9 mouse cellular contexts compared by ENCODE assay signal in genomic region chr19:57112816-57113406, GRCm38 (mm10).
DNase-seq lines count a peak whose midpoint lies in the region; ATAC-seq and TF ChIP-seq lines count a peak whose summit lies in the region.
"Had no signal": no experiment of that assay in that cellular context is flagged by ENCODE, and none has a peak within 500 bp of the region (broad histone marks: within the 10 kb centered on the region; RNA-seq: fewer than 3 reads in every experiment).

No protein-coding gene starts in this region.

- H3K4me1 ChIP-seq in hindbrain, embryonic 15.5 days (replicated peaks) = peaks cover 22% of the 10 kb centered on the region

- WGBS in hindbrain, embryonic 15.5 days = 62% methylated on average over 9 of the region's 9 CpGs

- ATAC-seq in hindbrain, embryonic 15.5 days (ENCODE audit: low FRiP score, low read depth) = no peak
- ATAC-seq in neutrophil, adult 5-6 weeks (ENCODE audit: extremely low read depth, insufficient number of reproducible peaks, low FRiP score, poor library complexity, severe bottlenecking) = 0 out of 2 replicates have a peak, but pooled peaks have one; percentile 16

- TF ChIP-seq CTCF in left cerebral cortex, adult 2 months (IDR thresholded peaks at IDR 0.05) = no peak

- no peak overlapping the region for H3K4me3 ChIP-seq in left cerebral cortex, adult 2 months
- no peak overlapping the region for H3K4me3 ChIP-seq in hindbrain, embryonic 15.5 days
- H3K4me3 ChIP-seq: liver, embryonic 15.5 days had no signal

- H3K27ac ChIP-seq in left cerebral cortex, adult 2 months = peak overlapping the region; percentile 64
- H3K27ac ChIP-seq in hindbrain, embryonic 15.5 days (replicated peaks) = peak overlapping the region; percentile 64
- H3K27ac ChIP-seq: liver, embryonic 15.5 days had no signal

- H3K9me3 ChIP-seq in hindbrain, embryonic 15.5 days = no peaks in the 10 kb centered on the region
- H3K9me3 ChIP-seq: liver, embryonic 15.5 days had no signal

- no peak overlapping the region for H3K9ac ChIP-seq in hindbrain, embryonic 15.5 days
- H3K9ac ChIP-seq: liver, embryonic 15.5 days had no signal

- intact Hi-C loops in left cerebral cortex, adult 2 months (cut with DNase I) = no loop called here

- no peak for DNase-seq in left cerebral cortex, adult 2 months (ENCODE audit: extremely low spot score in 1 of 2, low spot score in 2 of 2)
- no peak for DNase-seq in left cerebral cortex, adult 8-10 months (ENCODE audit: low spot score in 2 of 2)
- DNase-seq in T-cell, adult 2 months (ENCODE audit: low spot score) = peak; percentile 52
- DNase-seq in cerebellum, postnatal 10 days = peak; percentile 49 to 55
- no peak for DNase-seq in kidney, postnatal 14 days
- DNase-seq in urinary bladder, postnatal 36 days (ENCODE audit: low spot score in 2 of 2) = no peak

- H3K27me3 ChIP-seq in hindbrain, embryonic 15.5 days = no peaks in the 10 kb centered on the region
- H3K27me3 ChIP-seq: liver, embryonic 15.5 days had no signal

- no peaks in the 10 kb centered on the region for H3K36me3 ChIP-seq in hindbrain, embryonic 15.5 days
- H3K36me3 ChIP-seq: liver, embryonic 15.5 days had no signal

- H3K4me2 ChIP-seq in hindbrain, embryonic 15.5 days = no peak overlapping the region
- H3K4me2 ChIP-seq: liver, embryonic 15.5 days had no signal

Comparison
In these comparisons a context has a peak if more than half of its experiments do, and no peak if none do; other contexts are left out.
1. DNase-seq: peak in T-cell, adult 2 months (single experiment) and cerebellum, postnatal 10 days (2 of 2); none in left cerebral cortex, adult 2 months (0 of 2), left cerebral cortex, adult 8-10 months (0 of 2), kidney, postnatal 14 days (single experiment) and urinary bladder, postnatal 36 days (0 of 2).